Mouse (Mus musculus) natural killer cell, adult 2 months (primary cell): ENCODE data around the gene Galnt7.

Experiments
- DNase-seq, 2 experiments: peaks; one replicate each; pipeline ENCODE4 v3.0.0; 2022; ENCODE audit warnings: low spot score in 2 of 2

Galnt7 gene

GRCm38 (mm10) chr8:57628787-57629664 lies 23.8 kb downstream of the Galnt7 start:
- no peak for DNase-seq

GRCm38 (mm10) chr8:57627946-57628786 lies 24.7 kb downstream of the Galnt7 start:
- DNase-seq: no peak

- DNase-seq: no peak
These were observed 28.9 kb downstream of the Galnt7 start for GRCm38 (mm10) chr8:57623955-57624354.

- no peak for DNase-seq
These were observed 29.8 kb downstream of the Galnt7 start for GRCm38 (mm10) chr8:57623051-57623450.

GRCm38 (mm10) chr8:57616965-57617364 lies 35.9 kb downstream of the Galnt7 start:
- no peak for DNase-seq

- no peak for DNase-seq
These were observed 37.7 kb downstream of the Galnt7 start for GRCm38 (mm10) chr8:57615016-57615657.

GRCm38 (mm10) chr8:57611419-57611977 lies 41.3 kb downstream of the Galnt7 start:
- DNase-seq: peak in 1 of 2 experiments; percentile 26

- DNase-seq: no peak
These were observed 42.0 kb downstream of the Galnt7 start for GRCm38 (mm10) chr8:57610706-57611418.

GRCm38 (mm10) chr8:57602511-57602910 lies 50.3 kb downstream of the Galnt7 start:
- DNase-seq: no peak

- no peak for DNase-seq
These were observed 50.8 kb downstream of the Galnt7 start for GRCm38 (mm10) chr8:57601987-57602418.

GRCm38 (mm10) chr8:57599813-57600555 lies 52.8 kb downstream of the Galnt7 start:
- no peak for DNase-seq

GRCm38 (mm10) chr8:57595853-57596252 lies 57.0 kb downstream of the Galnt7 start:
- no peak for DNase-seq

- DNase-seq: no peak
These were observed 58.5 kb downstream of the Galnt7 start for GRCm38 (mm10) chr8:57594175-57594885.

- no peak for DNase-seq
These were observed 60.2 kb downstream of the Galnt7 start for GRCm38 (mm10) chr8:57592604-57593003.

GRCm38 (mm10) chr8:57591681-57592080 lies 61.2 kb downstream of the Galnt7 start:
- DNase-seq: no peak

GRCm38 (mm10) chr8:57590015-57590414 lies 62.8 kb downstream of the Galnt7 start:
- DNase-seq: no peak

GRCm38 (mm10) chr8:57589176-57589575 lies 63.7 kb downstream of the Galnt7 start:
- no peak for DNase-seq

- DNase-seq: no peak
These were observed 64.2 kb downstream of the Galnt7 start for GRCm38 (mm10) chr8:57588604-57589003.

- no peak for DNase-seq
These were observed 66.2 kb downstream of the Galnt7 start for GRCm38 (mm10) chr8:57586667-57587066.

- no peak for DNase-seq
These were observed 67.0 kb downstream of the Galnt7 start for GRCm38 (mm10) chr8:57585831-57586230.
